Mouse (Mus musculus): ENCODE data around the gene Gba.

Gba gene

DNA sequence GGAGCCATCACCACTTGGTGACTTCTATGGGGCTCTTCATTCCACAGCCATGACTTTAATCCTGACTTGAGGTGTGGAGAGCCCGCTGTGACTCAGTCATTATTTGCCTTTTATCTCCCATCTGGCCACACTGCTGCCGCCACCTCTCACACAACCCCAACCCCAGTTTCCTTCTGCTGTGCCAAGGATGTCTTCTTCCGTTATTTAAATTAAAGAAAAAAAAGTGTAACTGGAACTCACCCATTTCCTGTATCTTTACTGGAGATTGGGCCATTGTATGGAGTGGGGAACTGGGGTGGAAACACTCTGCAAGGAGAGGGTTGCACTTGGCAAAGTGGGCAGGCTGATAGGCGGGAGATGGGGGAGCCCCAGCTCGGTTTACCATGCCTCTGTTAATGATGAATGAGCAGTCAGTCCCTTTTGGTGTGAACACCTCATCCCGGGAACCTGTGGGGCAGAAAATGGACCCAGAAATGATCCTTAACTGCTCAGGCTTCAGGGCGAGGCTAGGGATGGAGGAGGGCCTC lies 20.1 kb upstream of the Gba start:
- in situ Hi-C loops (cut with MboI, MseI) = no loop called here

DNA sequence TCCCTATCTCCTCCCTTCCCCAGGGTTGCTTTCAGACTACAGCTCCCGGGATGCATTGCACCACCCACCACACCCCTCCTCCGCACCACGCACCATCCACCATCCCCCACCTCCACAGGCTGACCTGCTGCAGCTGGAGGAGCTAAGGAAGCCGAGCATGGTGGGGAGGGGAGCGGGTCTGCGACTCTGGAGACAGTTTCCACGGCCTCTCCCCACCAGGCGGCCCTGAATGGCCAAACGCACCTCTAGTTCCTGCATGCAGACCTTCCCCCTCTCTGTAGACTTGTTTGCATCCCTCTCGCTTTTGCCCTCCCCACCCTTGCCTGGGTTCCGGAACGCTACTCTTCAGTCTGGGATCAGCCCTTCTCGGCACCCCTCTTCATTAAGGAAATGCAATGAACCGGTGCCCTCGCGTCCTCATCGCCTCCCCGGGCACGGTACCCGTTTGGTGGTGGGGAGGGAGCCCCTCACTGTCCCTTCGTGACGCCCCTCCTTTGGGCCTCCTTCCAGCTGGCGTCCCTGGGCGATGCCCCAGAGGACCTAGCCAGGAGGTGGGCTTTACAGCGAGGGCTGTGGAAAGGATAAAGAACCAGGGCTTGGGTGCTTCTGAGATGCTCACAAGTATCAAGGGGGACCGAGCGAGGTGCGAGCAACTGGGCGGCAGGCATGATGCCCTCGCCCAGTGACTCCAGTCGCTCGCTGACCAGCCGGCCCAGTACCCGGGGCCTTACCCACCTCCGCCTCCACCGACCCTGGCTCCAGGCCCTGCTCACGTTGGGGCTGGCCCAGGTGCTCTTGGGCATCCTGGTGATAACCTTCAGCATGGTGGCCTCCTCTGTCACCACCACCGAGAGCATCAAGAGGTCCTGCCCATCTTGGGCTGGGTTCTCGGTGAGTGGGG lies 19.4 kb upstream of the Gba start, which contains the start of gene Fam189b:
Gene Fam189b, plus strand, starts transcription at position 86 of the 901 bp plus-strand sequence.
- in situ Hi-C loops (cut with MboI, MseI) = no loop called here

DNA sequence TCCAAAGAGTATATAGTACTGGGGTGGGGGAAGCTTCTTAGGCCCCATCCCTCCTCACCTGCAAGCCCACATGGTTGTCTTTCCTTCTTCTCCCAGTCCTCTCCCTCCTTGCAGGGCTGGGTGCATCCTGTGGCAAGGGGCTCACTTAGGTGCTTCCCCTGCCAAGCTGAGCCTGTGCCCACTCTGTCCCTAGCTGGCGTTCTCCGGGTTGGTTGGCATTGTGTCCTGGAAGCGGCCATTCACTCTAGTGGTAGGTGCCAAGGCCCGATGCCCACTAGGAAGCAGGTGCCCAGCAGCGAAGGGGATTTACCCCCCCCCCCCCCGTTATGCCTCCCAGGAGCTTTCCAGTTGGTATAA lies 18.8 kb upstream of the Gba start:
- in situ Hi-C loops (cut with MboI, MseI) = no loop called here

DNA sequence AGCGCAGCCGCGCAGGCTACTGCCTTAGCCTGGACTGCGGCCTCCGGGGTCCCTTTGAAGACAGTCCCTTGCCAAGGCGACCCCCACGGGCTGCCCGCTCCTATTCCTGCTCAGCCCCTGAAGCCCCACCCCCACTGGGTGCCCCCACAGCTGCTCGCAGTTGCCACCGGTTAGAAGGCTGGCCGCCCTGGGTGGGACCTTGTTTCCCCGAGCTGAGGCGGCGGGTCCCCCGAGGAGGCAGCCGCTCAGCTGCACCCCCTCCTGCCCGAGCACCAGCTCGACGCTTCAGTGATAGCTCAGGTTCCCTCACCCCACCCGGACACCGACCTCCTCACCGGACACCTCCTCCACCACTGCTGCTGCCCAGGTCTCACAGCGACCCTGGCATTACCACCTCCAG lies 15.5 kb upstream of the Gba start:
- in situ Hi-C loops (cut with MboI, MseI) = no loop called here

DNA sequence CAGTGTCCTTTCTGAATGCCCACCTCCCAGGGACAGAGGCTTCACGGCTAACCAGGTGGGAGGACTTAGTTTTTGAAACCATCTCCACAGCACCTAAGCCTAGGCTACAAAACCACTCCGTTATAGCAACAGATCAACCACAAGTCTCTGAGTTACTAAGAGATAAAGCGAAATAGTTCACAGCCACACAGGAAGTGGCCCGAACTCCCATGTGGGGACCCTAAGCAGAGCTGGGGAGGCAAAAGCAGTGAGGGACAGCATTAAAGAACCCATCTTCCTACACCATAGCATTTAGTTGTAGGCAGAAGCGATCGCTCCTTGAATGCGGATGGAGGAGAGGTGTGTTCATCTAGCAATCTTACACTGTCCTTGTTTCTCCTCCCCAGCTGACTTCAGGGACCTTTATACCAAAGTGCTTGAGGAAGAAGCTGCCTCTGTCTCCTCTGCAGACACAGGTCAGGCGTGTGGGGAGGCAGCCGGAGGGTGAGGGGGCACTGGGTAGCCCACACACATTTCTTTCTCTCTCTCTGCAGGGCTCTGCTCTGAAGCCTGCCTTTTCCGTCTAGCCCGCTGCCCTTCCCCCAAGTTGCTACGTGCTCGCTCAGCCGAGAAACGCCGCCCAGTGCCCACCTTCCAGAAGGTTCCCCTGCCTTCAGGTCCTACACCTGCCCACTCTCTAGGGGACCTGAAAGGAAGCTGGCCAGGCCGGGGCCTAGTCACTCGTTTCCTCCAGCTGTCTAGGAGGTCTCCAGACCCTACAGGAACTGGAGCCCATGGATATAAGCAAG lies 14.8 kb upstream of the Gba start:
- in situ Hi-C loops (cut with MboI, MseI) = no loop called here

DNA sequence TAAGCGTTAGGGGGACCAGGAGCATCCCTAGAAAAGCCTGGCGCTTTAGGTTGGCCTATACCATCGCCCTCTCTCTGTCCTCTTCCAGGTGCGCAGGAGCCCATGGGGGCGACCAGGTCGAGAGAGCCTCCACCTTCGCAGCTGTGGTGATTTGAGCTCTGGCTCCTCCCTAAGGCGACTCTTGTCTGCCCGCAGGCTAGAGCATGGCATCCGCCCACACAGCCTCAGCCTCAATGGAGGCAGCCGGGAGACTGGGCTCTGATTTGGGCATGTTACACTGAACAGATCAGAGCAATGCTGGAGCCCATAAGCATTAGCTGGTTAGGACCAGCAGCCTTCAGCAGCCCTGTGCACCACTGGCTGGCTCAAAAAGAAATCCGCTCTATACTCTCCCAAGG lies 14.3 kb upstream of the Gba start:
- in situ Hi-C loops (cut with MboI, MseI) = no loop called here

DNA sequence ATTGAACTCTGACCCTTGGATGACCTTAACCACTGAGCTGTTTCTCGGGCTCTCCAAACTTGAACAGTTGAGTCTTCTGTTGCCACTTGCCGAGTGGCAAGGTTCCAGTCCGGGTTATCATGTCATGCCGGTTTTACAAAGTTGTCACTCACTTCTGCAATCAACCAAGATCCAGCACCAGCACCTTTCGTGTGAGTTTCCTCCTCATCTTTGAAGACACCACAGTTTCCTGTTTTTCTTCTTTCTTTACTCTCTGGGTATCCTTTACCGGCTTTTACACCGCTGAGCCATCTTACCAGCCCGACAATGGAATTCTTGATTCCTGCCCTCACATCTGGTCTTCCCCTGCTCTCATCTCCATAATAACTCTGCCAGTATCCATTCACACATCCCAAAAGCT lies 12.3 kb upstream of the Gba start:
- in situ Hi-C loops (cut with MboI, MseI) = no loop called here

DNA sequence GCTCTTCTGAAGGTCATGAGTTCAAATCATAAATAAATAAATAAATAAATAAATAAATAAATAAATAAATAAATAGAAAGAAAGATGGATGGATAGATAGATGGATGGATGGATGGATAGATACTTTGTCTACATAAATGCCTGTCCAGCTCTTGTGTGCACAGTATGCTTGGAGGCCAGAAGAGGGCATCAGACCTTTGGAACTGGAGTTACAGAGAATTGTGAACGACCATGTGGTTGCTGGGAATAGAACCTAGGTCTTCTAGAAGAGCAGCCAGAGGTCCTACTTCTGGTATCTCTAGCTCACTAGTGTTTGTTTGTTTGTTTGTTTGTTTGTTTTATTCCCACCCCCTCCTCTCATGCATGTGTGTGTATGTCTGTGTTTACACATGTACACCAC lies 9.4 kb upstream of the Gba start:
- in situ Hi-C loops (cut with MboI, MseI) = no loop called here

DNA sequence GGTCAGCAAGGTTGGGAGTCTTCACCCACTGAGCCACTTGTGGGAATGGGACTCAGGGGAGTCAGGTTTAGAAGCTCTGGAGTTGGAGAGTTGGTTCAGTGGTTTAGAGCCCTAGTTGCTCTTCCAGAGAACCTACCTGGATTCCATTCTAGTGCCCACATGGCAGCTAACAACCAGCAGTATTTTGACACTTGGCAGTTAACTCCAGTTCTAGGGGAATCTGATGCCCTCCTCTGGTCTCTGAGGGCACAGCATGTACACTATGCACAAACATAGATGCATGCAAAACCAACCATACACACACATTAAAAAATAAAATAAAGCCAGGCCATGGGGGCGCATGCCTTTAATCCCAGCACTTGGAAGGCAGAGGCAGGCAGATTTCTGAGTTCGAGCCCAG lies 8.9 kb upstream of the Gba start:
- in situ Hi-C loops (cut with MboI, MseI) = no loop called here

DNA sequence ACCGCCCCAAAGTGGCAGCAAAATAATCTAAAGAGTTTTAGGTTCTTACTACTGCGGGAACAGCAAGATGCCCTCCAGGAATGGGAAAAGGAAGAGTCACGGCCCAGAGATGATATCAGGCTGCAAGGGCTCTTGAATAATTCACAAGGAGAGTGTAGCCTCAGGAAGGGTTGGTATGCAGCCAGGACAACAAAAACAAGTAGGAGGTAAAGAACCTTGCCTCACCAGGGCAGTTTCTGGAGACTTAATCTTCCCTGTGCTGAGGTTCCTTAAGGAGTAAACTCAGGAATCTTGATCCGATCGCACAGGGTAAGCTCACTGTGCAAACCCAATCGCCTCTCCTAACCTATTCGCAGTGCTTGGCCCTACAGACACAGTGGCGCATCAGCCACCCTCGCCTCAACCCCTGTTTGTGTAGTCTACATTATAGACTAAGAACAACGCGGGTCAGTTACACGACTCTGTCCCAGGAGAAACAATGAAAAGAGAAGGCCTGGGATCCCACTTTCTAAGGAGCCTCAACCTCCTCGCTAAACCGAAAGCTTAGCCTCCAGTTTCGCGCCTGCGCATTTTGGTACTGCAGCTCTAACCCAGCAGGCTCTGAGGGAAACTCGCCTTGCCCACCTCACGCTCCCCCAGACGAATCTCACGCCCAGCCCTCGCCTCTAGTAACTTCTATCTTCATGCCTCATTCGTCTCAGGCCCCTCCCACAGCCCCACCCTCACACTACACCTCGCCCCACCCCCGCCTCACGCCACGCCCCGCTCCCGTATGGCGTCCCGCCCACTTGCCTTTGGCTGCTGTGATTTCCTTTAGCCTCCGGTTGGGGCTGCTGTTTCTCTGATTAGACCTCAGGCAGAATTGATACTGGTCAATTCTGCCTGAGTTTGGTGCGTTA lies 6.5 kb upstream of the Gba start:
- in situ Hi-C loops (cut with MboI, MseI) = no loop called here

DNA sequence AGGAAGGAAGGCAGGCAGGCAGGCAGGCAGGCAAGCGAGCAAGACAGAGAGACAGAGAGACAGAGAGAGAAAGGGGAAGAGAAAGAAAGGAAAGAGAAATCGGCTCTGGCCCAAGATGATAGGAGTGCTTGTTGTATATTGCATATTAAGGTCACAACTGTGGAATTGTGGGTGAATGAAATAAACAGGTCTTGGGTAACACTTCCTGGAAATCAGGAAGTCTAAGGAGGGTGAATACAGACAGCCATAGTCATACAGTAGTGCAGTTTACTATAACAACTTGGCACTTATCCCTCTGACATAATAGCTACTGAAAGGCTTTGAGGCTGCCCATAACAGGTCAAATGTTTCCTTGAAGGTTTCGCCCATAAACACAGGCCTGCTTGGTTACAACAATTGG lies 2.9 kb upstream of the Gba start:
- in situ Hi-C loops (cut with MboI, MseI) = no loop called here

DNA sequence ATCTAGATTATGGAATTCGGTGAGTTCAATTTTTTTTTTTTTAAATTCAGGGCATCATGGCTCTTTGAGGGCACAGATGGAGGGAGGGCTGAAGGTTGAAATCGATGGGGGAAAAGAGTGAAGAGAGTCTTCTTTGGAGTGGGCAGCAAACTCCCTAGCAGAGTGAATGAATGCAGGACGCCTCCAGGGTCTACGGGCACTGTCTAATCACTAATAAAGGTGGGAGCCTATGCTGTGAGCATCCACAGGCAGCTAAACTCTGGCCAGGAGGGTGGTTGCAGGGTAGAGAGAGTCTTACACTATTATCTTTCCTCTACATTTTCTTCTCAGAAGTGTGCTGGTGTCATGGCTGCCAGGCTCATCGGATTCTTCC lies 400 bp downstream of the Gba start:
- in situ Hi-C loops (cut with MboI, MseI) = no loop called here

DNA sequence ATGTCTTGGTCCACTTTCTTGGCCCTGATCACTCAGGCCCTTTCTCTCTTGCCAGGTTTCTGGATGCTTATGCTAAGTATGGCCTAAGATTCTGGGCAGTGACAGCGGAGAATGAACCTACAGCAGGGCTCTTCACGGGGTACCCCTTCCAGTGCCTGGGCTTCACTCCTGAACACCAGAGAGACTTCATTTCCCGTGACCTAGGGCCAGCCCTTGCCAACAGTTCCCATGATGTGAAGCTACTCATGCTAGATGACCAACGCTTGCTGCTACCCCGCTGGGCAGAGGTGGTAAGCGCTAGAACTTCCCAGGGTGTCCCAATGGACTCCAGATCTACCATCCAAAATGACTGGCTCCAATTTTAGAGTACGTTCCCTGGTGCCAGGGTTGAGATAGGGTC lies 3.4 kb downstream of the Gba start:
- in situ Hi-C loops (cut with MboI, MseI) = no loop called here

DNA sequence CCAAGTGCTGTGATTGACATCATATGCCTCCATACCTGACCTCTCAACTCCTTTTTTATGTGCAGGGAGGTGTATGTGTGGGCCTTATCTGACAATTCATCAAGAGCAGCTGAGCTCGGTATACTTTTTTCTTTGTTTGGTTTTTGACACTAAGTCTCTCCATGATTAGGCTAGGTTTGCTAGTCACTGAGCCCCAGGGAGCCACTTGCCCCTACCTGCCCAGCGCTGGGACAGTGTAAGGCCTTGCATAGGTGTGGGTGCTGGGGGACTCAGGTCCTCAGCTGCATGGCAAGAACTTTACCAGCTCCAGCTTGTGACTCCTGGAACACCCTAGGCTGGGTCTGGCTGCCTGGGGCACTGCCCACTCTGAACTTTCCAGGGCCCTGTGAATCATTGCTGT lies 4.0 kb downstream of the Gba start:
- in situ Hi-C loops (cut with MboI, MseI) = no loop called here

DNA sequence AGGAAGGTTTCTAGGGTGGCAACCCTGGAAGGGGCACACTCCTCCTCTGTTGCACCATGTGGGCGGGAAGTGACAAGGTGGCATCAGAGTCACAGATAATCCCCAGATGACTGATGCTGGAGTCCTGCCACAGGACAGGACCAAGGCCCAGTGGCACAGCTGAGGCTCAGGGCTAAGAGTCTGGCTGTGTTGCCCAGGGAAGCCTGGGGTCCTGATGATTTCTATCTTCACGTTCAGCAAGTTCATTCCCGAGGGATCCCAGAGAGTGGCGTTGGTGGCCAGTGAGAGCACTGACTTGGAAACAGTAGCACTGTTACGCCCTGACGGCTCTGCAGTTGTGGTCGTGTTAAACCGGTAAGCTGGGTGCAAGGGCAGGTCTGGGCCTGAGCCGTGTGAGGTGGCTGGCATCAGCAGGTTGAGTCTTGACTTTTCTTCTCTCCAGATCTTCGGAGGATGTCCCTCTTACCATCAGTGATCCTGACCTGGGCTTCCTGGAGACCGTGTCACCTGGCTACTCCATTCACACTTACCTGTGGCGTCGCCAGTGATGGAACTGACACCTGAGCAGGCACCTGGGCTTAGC lies 5.4 kb downstream of the Gba start:
- in situ Hi-C loops (cut with MboI, MseI) = no loop called here

DNA sequence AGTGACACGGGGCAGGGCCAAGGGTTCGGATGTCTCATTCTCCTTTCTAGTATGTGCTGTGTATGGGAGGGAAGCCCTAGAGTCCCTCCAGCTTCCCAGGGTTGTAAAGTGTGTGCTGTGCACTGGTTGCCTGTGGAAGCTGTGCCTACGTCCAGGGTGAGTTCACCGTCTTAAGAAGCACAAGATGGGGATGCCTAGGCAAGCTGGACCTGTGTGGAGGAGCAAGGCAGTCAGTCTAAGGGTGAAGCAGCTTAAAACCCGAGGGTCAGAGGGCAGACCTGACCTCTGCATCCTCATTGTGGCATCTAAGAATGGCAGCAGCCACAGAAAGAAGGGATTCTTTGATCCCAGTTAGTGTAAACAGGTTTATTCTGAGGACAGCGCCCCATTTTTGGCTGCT lies 6.0 kb downstream of the Gba start:
- in situ Hi-C loops (cut with MboI, MseI) = no loop called here

DNA sequence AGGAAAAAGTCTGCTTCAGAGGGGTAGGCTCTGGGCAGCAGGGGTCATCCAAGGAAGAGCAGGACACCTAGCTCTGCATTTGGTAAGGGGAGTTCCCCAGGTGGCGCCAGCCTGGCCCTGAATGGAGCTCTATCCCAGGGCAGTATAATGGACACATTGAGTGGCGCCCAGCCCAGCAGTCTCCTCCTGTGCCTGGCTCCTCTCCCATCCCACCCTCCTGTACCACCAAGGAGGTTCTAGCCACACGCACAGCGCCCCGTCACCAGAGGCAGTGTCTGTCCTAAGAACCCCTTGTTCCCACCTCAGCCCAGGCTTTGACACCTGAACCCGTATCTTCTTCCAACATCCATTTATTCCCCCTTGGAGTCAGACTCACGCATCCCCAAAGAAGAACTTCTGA lies 7.0 kb downstream of the Gba start:
- in situ Hi-C loops (cut with MboI, MseI) = no loop called here

DNA sequence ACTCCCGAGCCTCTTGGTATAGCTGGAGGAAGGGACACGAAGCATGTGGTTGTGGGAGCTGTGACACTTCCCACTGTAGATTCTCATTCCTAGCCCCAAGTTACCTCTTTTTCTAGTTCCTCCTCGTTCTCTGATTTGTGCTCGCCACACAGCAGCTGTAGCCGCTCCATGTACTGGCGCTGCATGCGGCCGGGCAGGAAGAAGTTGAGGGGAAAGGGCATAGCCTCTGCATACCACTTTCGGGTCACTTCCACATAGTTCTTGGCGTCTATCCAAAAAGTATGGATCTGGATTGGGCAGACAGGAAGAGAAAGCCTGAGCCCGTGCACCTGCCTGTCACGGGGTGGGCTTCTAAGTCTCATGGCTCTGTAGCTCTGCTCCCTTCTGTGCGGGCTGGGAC lies 7.4 kb downstream of the Gba start:
- in situ Hi-C loops (cut with MboI, MseI) = no loop called here

DNA sequence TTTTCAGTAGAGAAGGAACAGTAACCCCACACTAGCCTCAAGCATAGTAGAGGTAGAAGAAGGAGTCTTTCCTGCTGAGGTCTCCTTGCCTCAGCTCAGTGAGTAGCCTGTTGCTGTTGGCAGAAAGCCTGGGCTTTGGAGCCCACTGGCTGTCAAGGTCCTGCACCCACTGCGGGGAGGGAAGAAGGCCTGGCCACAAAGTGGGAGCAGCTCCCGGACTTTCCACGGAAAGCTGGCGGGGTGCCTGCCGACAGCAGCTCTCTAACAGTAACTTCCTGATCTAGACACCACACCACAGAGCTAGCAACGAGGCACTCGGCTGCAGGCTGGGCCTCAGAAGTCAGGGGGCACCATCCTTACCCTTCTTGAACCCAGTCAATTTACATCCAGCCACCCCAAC lies 8.0 kb downstream of the Gba start:
- in situ Hi-C loops (cut with MboI, MseI) = no loop called here

DNA sequence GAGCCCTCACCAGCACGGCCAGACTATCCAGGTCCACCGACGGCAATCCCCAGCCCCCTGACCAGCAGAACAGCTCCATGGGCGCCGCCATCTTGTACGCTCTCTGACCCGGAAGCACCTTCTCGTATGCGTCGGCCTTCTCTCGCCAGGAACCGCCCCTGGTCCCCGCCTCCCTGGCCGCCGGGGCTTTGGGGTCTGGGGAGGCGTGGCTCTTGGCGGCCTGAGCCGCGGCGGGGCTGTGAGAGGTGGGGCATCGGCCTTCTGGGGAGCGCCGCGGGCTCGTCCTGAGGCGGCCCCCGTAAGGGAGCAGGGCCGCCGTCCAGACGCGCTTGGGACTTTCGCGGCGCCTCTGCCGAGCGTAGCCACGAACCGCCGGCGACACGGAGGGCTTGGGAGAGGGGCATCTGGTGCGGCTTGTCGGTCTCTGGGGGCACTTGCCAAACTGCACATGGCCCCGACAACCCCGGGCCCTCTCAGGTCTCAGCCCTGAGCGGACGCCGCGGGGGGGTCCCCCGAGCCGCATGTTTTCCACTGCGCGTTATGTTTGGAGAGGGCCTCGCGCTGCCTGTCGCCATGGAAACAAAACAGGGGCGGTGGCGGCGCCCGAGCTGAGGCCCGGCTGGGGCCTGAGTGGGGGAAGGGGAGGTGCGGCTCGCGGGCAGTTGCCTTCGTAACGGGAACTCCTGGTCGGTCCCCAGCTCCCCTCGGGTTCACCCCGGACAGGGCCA lies 11.2 kb downstream of the Gba start:
- in situ Hi-C loops (cut with MboI, MseI) = no loop called here
